Mouse (Mus musculus): ENCODE results near the gene Kcnmb3.
"Not testable (repeated sequence)": the region's sequence is repeated elsewhere in the genome, so short reads cannot be mapped to it uniquely, and the experiment has no call there.

Kcnmb3 gene

DNA sequence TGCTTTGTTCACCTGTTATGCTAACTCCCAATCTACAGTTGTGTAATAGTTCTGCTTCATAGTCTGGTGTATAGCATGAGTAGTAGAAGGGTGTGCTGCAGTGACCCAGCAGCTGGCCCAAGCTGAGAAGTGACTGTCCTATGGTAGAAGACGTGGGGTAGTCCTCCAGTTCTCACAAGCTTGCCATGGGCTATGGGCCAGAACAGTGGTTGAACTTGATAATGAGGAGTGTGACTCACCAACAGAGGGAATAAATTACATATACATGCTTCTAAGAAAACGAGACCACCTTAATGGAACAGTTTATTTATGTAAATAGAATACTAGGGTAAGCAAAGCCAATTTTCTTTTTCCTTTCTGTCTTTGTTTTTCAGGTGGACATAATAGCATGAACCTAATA is 61.6 kb downstream of the Kcnmb3 start:
- DNase-seq (ENCODE audit: low read depth) = no peak

DNA sequence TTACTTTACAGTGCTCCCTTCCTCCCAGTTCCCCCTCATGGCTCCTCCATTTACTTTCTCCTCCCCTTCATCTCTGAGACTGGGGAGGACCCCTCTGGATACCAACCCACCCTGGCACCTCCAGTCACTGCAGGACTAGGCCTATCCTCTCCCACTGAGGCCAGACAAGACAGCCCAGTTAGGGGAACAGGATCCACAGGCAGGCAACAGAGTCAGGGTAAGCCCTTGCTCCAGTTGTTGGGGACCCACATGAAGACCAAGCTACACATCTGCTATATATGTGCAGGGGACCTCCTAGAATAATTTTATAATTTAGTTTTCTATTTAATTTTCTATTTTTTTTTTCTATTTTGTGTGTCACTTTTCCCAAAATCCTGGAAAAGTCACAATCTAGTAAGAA is 62.7 kb downstream of the Kcnmb3 start:
- not testable (repeated sequence) for DNase-seq (ENCODE audit: low read depth)

DNA sequence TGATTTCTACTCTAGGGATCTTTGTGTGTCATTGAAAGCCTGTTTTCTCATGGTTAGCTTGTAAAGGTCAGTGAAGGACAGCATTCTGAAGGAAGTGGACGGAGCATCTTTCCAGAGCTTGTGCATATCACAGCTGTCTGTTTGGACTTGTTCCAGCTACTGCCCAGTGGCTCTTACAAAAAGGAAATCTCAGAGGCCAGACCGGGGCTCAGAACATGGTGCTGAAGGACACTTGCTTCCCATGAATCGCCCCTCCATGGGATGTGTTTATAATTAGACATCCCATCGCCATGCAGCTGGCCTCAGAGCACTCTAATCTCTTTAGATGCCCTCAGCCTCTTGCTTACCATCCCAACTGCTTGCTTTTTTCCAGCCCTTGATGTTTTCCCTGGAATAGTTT is 63.1 kb downstream of the Kcnmb3 start:
- no peak for DNase-seq (ENCODE audit: low read depth)

DNA sequence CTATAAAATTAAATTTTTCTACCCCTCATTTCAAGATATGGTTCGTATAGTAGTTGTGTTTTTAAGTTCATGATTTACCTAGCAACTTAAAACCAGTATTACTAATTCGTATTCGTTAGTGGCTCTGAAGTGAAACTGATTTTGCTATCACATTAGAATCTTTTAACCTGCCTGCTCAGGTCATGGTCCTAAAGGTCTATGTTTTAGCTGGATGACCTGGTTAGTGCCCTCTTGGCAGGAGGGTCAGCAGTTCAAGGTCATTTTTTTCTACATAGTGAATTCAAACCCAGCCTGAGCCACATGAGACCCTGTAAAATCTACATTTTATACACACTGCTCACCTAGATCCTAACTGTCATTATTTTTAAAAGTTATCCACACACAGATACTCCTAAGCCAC is 63.7 kb downstream of the Kcnmb3 start:
- DNase-seq (ENCODE audit: low read depth) = no peak

DNA sequence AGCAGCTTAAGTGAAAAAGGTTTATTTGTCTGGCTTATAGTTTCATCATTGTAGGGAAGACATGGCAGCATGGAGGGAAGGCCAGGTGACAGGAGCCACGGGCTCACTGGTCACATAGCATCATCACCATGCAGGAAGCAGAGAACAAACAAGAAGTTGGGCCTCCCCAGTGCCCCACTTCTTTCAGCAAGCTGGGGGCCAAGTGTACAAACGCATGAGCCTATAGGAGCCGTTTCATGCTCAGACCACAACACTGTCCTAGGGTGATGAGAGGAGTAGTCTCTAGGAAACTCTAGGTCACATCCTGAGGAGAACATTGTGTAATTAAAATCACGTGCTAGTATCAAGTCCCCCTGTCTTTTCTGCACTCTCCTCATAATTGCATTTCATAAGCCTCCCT is 64.3 kb downstream of the Kcnmb3 start:
- DNase-seq (ENCODE audit: low read depth) = no peak
